Mouse (Mus musculus): Measurements from ENCODE around the gene Gm20696. TPM values are rescaled to one million over a fixed set of nuclear protein-coding genes. Genes with fewer than 3 reads are reported as not detected.

The Gm20696 gene
- total and polyA plus RNA-seq, 2 experiments from 2014 or later, result 2.5 to 3.6 TPM

DNA sequence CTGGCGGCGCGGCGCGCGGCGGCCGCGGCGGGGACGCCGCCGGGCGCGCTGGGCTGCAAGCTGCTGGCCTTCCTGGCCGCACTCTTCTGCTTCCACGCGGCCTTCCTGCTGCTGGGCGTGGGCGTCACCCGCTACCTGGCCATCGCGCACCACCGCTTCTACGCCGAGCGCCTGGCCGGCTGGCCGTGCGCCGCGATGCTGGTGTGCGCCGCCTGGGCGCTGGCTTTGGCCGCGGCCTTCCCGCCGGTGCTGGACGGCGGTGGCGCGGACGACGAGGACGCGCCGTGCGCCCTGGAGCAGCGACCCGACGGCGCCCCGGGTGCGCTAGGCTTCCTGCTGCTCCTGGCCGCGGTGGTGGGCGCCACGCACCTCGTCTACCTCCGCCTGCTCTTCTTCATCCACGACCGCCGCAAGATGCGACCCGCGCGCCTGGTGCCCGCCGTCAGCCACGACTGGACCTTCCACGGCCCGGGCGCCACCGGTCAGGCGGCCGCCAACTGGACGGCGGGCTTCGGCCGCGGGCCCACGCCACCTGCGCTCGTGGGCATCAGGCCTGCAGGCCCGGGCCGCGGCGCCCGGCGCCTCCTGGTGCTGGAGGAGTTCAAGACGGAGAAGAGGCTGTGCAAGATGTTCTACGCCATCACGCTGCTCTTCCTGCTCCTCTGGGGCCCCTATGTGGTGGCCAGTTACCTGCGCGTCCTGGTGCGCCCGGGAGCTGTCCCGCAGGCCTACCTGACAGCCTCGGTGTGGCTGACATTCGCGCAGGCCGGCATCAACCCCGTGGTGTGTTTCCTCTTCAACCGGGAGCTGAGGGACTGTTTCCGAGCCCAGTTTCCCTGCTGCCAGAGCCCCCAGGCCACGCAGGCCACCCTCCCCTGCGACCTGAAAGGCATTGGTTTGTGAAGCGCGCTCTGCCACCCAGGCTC lies 26.6 kb upstream of the Gm20696 start:
- H3K9ac ChIP-seq (replicated peaks; ENCODE audit: low read length), result peak overlapping the region; percentile 92
- no peaks in the 10 kb centered on the region for H3K27me3 ChIP-seq (ENCODE audit: insufficient read depth, low read length)
- DNase-seq (ENCODE audit: low spot score), result peak; percentile 12
- no peaks in the 10 kb centered on the region for H3K9me3 ChIP-seq (ENCODE audit: low read length)
- no peaks in the 10 kb centered on the region for H3K36me3 ChIP-seq (ENCODE audit: insufficient read depth, low read length)
- peak overlapping the region; percentile 90 for H3K27ac ChIP-seq
- H3K4me1 ChIP-seq (ENCODE audit: insufficient read depth, low read length), result peaks cover 3% of the 10 kb centered on the region; the same call in 1 of the 2 replicates
- TF ChIP-seq CTCF (IDR thresholded peaks at IDR 0.05; ENCODE audit: low read depth), result no peak
- peak overlapping the region; percentile 79 for H3K4me2 ChIP-seq (ENCODE audit: low read depth, low read length)
- 2% methylated on average over 100 of the region's 110 CpGs for whole genome bisulfite sequencing
- peak; percentile 25 for ATAC-seq
- peak overlapping the region; percentile 79 for H3K4me3 ChIP-seq (ENCODE audit: low read length)

DNA sequence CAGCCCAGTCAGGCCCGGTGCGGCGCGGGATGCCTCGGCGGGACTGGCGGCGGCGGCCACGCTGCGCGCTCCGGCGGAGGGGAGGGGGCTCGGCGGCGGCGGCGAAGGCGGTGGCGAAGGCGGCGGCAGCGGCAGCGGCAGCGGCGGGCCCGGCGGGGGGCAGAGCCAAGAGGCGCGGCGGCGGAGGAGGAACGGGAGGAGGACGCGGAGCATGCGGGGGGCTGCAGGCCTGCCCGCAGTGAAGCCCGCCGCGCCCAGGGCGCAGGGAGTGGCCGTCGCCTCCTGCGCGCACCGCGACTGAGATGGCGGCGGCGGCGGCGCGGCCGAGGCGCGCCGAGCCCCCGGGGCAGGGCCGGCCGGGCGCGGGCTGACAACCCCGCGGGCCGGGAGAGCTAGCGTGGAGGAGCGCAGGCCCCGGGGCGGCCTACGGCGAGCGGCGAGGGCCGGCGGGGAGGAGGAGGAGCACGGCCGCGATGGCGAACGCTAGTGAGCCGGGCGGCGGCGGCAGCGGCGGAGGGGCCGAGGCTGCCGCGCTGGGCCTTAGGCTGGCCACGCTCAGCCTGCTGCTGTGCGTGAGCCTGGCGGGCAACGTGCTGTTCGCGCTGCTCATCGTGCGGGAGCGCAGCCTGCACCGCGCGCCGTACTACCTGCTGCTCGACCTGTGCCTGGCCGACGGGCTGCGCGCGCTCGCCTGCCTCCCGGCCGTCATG lies 25.8 kb upstream of the Gm20696 start, which contains the start of gene Gpr27:
Gene Gpr27, plus strand, starts transcription at position 474 of the 710 bp plus-strand sequence.
- ATAC-seq, result peak; percentile 88
- H3K27me3 ChIP-seq (ENCODE audit: insufficient read depth, low read length), result no peaks in the 10 kb centered on the region
- WGBS, result 2% methylated on average over 55 of the region's 112 CpGs
- H3K4me2 ChIP-seq (ENCODE audit: low read depth, low read length), result peak within 1 kb of the TSS; percentile 79
- H3K9me3 ChIP-seq (ENCODE audit: low read length), result no peaks in the 10 kb centered on the region
- DNase-seq (ENCODE audit: low spot score), result peak; percentile 69
- peak within 1 kb of the TSS; percentile 90 for H3K27ac ChIP-seq
- no peak for TF ChIP-seq CTCF (IDR thresholded peaks at IDR 0.05; ENCODE audit: low read depth)
- peak within 1 kb of the TSS; percentile 79 for H3K4me3 ChIP-seq (ENCODE audit: low read length)
- peak within 1 kb of the TSS; percentile 92 for H3K9ac ChIP-seq (replicated peaks; ENCODE audit: low read length)
- peaks cover 3% of the 10 kb centered on the region; the same call in 1 of the 2 replicates for H3K4me1 ChIP-seq (ENCODE audit: insufficient read depth, low read length)
- no peaks in the 10 kb centered on the region for H3K36me3 ChIP-seq (ENCODE audit: insufficient read depth, low read length)

GRCm38 (mm10) chr6:99691666-99692205 lies 25.1 kb upstream of the Gm20696 start:
- no peak for TF ChIP-seq CTCF (IDR thresholded peaks at IDR 0.05; ENCODE audit: low read depth)
- peak overlapping the region; percentile 79 for H3K4me2 ChIP-seq (ENCODE audit: low read depth, low read length)

DNA sequence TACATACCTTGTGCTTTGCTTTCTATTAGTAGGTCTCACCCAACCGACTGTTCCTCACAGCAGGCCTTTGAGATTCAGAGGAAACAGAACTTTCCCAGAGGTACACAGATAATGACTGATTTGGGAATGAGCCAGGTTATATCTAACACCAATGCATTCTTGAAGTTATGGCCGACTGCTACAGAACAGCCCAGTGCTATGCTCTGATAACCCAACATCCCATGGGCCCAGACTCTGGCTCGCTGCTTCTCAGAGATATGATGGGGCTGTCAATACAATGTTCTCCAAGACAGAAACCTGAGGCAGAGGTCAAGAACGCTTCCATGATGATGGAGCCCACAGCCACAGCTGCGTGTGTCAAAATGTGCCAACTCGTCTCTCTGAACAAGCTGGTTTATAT lies 21.9 kb upstream of the Gm20696 start:
- no peaks in the 10 kb centered on the region for H3K36me3 ChIP-seq (ENCODE audit: insufficient read depth, low read length)
- H3K9me3 ChIP-seq (ENCODE audit: low read length), result no peaks in the 10 kb centered on the region
- no peak for TF ChIP-seq CTCF (IDR thresholded peaks at IDR 0.05; ENCODE audit: low read depth)
- no peaks in the 10 kb centered on the region for H3K4me1 ChIP-seq (ENCODE audit: insufficient read depth, low read length)
- H3K9ac ChIP-seq (replicated peaks; ENCODE audit: low read length), result no peak overlapping the region
- ATAC-seq (no peak), DNase-seq (ENCODE audit: low spot score) (no peak)
- no peak overlapping the region for H3K4me2 ChIP-seq (ENCODE audit: low read depth, low read length)
- 84% methylated on average over 6 of the region's 6 CpGs for WGBS
- no peak overlapping the region for H3K27ac ChIP-seq
- no peaks in the 10 kb centered on the region for H3K27me3 ChIP-seq (ENCODE audit: insufficient read depth, low read length)
- H3K4me3 ChIP-seq (ENCODE audit: low read length), result no peak overlapping the region

More at GRCm38 (mm10) chr6:99691666-99692205, 25.1 kb upstream of the Gm20696 start:
- peak overlapping the region; percentile 79 for H3K4me3 ChIP-seq (ENCODE audit: low read length)
- H3K9ac ChIP-seq (replicated peaks; ENCODE audit: low read length), result peak overlapping the region; percentile 92
- ATAC-seq, result peak; percentile 27
- peaks cover 3% of the 10 kb centered on the region; the same call in 1 of the 2 replicates for H3K4me1 ChIP-seq (ENCODE audit: insufficient read depth, low read length)
- H3K36me3 ChIP-seq (ENCODE audit: insufficient read depth, low read length), result no peaks in the 10 kb centered on the region
- 6% methylated on average over 24 of the region's 25 CpGs for WGBS
- H3K27me3 ChIP-seq (ENCODE audit: insufficient read depth, low read length), result no peaks in the 10 kb centered on the region
- H3K27ac ChIP-seq, result peak overlapping the region; percentile 90
- no peaks in the 10 kb centered on the region for H3K9me3 ChIP-seq (ENCODE audit: low read length)
- no peak for DNase-seq (ENCODE audit: low spot score)

DNA sequence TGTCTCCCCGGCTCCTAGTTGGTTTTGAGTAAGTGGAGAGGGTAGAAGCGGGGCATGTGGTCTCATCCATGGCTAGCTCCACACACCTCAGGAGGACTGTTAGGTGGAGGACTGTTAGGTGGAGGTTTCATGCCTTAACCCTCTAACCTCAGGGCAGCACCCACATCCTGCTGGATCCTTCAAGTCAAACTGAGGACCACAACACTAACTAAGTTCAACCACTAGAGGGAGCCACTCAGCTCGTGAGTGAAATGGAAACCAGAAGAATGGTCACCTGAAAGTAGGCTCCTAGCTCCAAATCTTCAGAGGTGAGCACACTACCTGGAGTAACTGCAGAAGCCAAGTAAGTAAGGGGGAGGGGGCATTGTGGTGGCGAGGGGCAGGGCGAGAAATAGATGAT lies 18.3 kb upstream of the Gm20696 start:
- no peak for ATAC-seq
- WGBS, result 54% methylated on average over 5 of the region's 5 CpGs

GRCm38 (mm10) chr6:99683974-99684373 lies 17.4 kb upstream of the Gm20696 start:
- Histone ChIP-seq H3K4me3 (ENCODE audit: low read length) (no peak overlapping the region), H3K4me1 (ENCODE audit: insufficient read depth, low read length) (no peaks in the 10 kb centered on the region), H3K9me3 (ENCODE audit: low read length) (no peaks in the 10 kb centered on the region), H3K27ac (no peak overlapping the region), H3K4me2 (ENCODE audit: low read depth, low read length) (no peak overlapping the region), H3K27me3 (ENCODE audit: insufficient read depth, low read length) (no peaks in the 10 kb centered on the region), H3K36me3 (ENCODE audit: insufficient read depth, low read length) (no peaks in the 10 kb centered on the region), H3K9ac (replicated peaks; ENCODE audit: low read length) (no peak overlapping the region)
- TF ChIP-seq CTCF (IDR thresholded peaks at IDR 0.05; ENCODE audit: low read depth), result no peak
- ATAC-seq (no peak), DNase-seq (ENCODE audit: low spot score) (no peak)
- WGBS, result 90% methylated on average over 5 of the region's 5 CpGs

More for the DNA sequence above, 18.3 kb upstream of the Gm20696 start:
- no peak overlapping the region for H3K9ac ChIP-seq (replicated peaks; ENCODE audit: low read length)
- no peak overlapping the region for H3K4me3 ChIP-seq (ENCODE audit: low read length)
- no peak overlapping the region for H3K27ac ChIP-seq
- H3K9me3 ChIP-seq (ENCODE audit: low read length), result no peaks in the 10 kb centered on the region
- H3K4me1 ChIP-seq (ENCODE audit: insufficient read depth, low read length), result no peaks in the 10 kb centered on the region
- H3K36me3 ChIP-seq (ENCODE audit: insufficient read depth, low read length), result no peaks in the 10 kb centered on the region
- no peak overlapping the region for H3K4me2 ChIP-seq (ENCODE audit: low read depth, low read length)
- no peaks in the 10 kb centered on the region for H3K27me3 ChIP-seq (ENCODE audit: insufficient read depth, low read length)
- TF ChIP-seq CTCF (IDR thresholded peaks at IDR 0.05; ENCODE audit: low read depth), result peak; percentile 71
- peak; percentile 39 for DNase-seq (ENCODE audit: low spot score)

Data from hindbrain, postnatal 0 days (tissue).